Mouse (Mus musculus) kidney, adult 2 months (tissue): Measurements from ENCODE around the gene Shisa5.

ENCODE experiments used
- CTCF ChIP-seq: fragments of 200-500 bp; conservative IDR thresholded peaks from 2 replicates; pipeline ENCODE4 v1.5.1; 2011; ENCODE audit warnings: low read depth, mild to moderate bottlenecking, control low read depth, low read length, moderate library complexity, mixed read lengths; ENCODE audit not compliant: insufficient read depth, insufficient read length
- POLR2A ChIP-seq: fragments of 200-500 bp; IDR thresholded peaks from one replicate; pipeline ENCODE4 v1.6.1; 2011; ENCODE audit warnings: low read depth, low read length, control low read depth

GRCm38 (mm10) chr9:109040906-109041305 is 2.5 kb downstream of the Shisa5 start:
- TF ChIP-seq POLR2A = no peak
- TF ChIP-seq CTCF = no peak
